Mouse (Mus musculus) liver, embryonic 15.5 days (tissue): Measurements from ENCODE around the gene Tspan14. TPM values are rescaled to one million over a fixed set of nuclear protein-coding genes. Genes with fewer than 3 reads are reported as not detected.

Source experiments
- ATAC-seq: fragments of 200-750 bp; cut with Nextera tagmentation; 2 replicates; pipeline ENCODE4 v1.8.0; 2017; ENCODE audit warnings: moderate number of reproducible peaks, mild to moderate bottlenecking, moderate library complexity; ENCODE audit not compliant: insufficient read depth
- H3K27ac ChIP-seq: fragments of 300-500 bp; sonication (generic); replicated peaks from 2 replicates; pipeline ENCODE4 v1.5.1; 2015; ENCODE audit warnings: mild to moderate bottlenecking, inconsistent platforms
- H3K27me3 ChIP-seq: fragments of 300-500 bp; sonication (generic); 2 replicates; pipeline ENCODE4 v1.6.1; 2015; ENCODE audit warnings: mild to moderate bottlenecking, inconsistent platforms
- H3K36me3 ChIP-seq: fragments of 300-500 bp; sonication (generic); replicated peaks from 2 replicates; pipeline ENCODE4 v1.6.1; 2015; ENCODE audit warnings: moderate library complexity, mild to moderate bottlenecking, inconsistent platforms
- H3K4me1 ChIP-seq: fragments of 300-500 bp; sonication (generic); replicated peaks from 2 replicates; pipeline ENCODE4 v1.6.1; 2015; ENCODE audit warnings: inconsistent platforms
- H3K4me2 ChIP-seq: fragments of 300-500 bp; sonication (generic); 2 replicates; pipeline ENCODE4 v1.6.1; 2015; ENCODE audit warnings: moderate library complexity, mild to moderate bottlenecking, inconsistent platforms
- H3K4me3 ChIP-seq: fragments of 300-500 bp; sonication (generic); replicated peaks from 2 replicates; pipeline ENCODE4 v1.5.1; 2015; ENCODE audit warnings: mild to moderate bottlenecking, inconsistent platforms
- H3K9ac ChIP-seq: fragments of 300-500 bp; sonication (generic); 2 replicates; pipeline ENCODE4 v1.6.1; 2015; ENCODE audit warnings: moderate library complexity, mild to moderate bottlenecking, inconsistent platforms
- H3K9me3 ChIP-seq: fragments of 300-500 bp; sonication (generic); replicated peaks from 2 replicates; pipeline ENCODE4 v1.6.1; 2016; ENCODE audit warnings: inconsistent platforms
- WGBS: fragments of 180-500 bp; shearing (Covaris S2); methylation state at CpG from one replicate; pipeline ENCODE4 v1.1.7; 2015; ENCODE audit warnings: mixed read lengths; ENCODE audit not compliant: insufficient replicate concordance; 5-methylcytosine and 5-hydroxymethylcytosine counted together
- polyA plus RNA-seq: library from polyadenylated mRNA; unstranded; fragments of >200 nt; fragmentation: Nextera tagmentation; extraction: Ambion mirVana; gene quantifications from 2 replicates; pipeline ENCODE4 v1.2.1, GENCODE M21; 2015

Tspan14 gene
- polyA plus RNA-seq, 1 experiment from 2014 or later: 28.8 TPM

- Histone ChIP-seq H3K4me3 (no peak overlapping the region), H3K4me1 (peaks cover 36% of the 10 kb centered on the region), H3K36me3 (peaks cover 43% of the 10 kb centered on the region), H3K9me3 (no peaks in the 10 kb centered on the region), H3K9ac (no peak overlapping the region), H3K27ac (no peak overlapping the region), H3K4me2 (no peak overlapping the region), H3K27me3 (no peaks in the 10 kb centered on the region)
- 88% methylated on average over 15 of the region's 15 CpGs for WGBS
- ATAC-seq: no peak
These were observed 49.9 kb downstream of the Tspan14 start for GRCm38 (mm10) chr14:40916667-40917066.

DNA sequence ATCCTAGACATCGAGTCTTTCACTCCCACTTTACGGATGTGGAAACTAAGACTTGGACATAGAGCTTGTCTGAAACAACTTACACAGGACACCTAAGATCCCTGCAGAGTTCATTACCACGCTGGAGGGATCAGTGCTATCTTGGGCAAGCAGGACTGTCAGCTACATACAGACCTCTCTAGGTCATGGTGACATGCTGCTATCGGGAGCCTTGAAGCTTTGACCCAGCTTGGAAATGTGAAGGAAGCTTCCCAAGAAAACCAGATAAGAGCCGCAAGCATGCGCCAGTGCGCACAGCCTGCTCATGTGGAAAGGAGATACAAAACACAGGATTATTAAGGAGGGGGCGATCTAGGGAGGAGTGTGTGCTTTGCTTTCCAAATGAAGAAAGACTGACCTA lies 50.8 kb downstream of the Tspan14 start:
- Histone ChIP-seq H3K4me2 (no peak overlapping the region), H3K36me3 (peaks cover 49% of the 10 kb centered on the region), H3K27ac (no peak overlapping the region), H3K9me3 (no peaks in the 10 kb centered on the region), H3K4me3 (no peak overlapping the region), H3K4me1 (peaks cover 31% of the 10 kb centered on the region), H3K27me3 (no peaks in the 10 kb centered on the region), H3K9ac (no peak overlapping the region)
- WGBS: 79% methylated on average over 8 of the region's 8 CpGs
- no peak for ATAC-seq

DNA sequence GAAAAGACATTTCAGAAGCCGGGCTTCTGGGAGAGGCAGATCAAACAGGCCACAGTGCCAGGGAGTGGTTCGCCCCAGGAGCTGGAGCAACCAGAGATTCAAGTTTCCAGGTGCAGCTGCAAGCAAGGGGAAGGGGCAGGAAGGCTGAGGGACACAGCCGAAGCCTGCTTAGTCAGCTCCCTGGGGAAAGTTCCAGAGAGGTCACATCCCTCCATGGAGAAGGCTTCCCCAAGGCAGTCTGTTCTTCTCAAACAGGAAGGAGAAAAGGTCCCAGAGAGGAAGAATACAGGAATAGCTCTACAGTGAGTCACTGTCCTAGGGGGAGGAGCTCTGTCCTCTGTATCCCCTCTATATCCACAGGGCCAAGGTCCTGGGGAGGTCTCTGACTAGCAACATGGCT lies 51.9 kb downstream of the Tspan14 start:
- Histone ChIP-seq H3K27me3 (no peaks in the 10 kb centered on the region), H3K9me3 (no peaks in the 10 kb centered on the region), H3K4me3 (no peak overlapping the region), H3K27ac (no peak overlapping the region), H3K4me1 (peaks cover 23% of the 10 kb centered on the region), H3K4me2 (no peak overlapping the region), H3K36me3 (peaks cover 60% of the 10 kb centered on the region), H3K9ac (no peak overlapping the region)
- ATAC-seq: peak; percentile 22; the same call in 1 of the 2 replicates
- WGBS: 75% methylated on average over 3 of the region's 3 CpGs

GRCm38 (mm10) chr14:40913709-40914108 lies 52.9 kb downstream of the Tspan14 start:
- WGBS: 81% methylated on average over 6 of the region's 6 CpGs

DNA sequence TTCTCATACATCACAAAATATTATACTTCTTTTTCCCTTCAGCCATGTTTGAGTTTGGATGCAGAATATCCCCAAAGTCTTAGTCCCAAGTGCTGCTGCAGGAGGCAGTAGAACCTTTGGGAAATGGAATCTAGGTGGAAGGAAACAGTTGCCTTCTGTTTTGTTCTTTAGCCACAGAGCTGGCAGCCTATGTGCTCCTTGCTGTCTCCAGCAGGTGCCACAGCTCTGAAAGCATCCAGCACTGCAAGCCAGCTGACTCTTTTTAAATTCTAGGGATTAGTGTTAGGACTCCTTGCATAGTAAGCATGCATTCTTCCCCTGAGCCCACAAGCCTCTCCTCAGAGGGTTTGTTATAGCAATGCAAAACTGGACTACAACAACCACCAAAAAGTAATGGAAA lies 55.1 kb downstream of the Tspan14 start:
- H3K27ac ChIP-seq: no peak overlapping the region
- H3K9ac ChIP-seq: no peak overlapping the region
- H3K4me1 ChIP-seq: peaks cover 10% of the 10 kb centered on the region; the same call in 1 of the 2 replicates
- no peaks in the 10 kb centered on the region for H3K27me3 ChIP-seq
- H3K9me3 ChIP-seq: no peaks in the 10 kb centered on the region
- no peak overlapping the region for H3K4me3 ChIP-seq
- peaks cover 86% of the 10 kb centered on the region for H3K36me3 ChIP-seq
- no peak for ATAC-seq
- no peak overlapping the region for H3K4me2 ChIP-seq

More at GRCm38 (mm10) chr14:40913709-40914108, 52.9 kb downstream of the Tspan14 start:
- Histone ChIP-seq H3K4me2 (no peak overlapping the region), H3K9ac (no peak overlapping the region), H3K4me1 (peaks cover 13% of the 10 kb centered on the region), H3K27me3 (no peaks in the 10 kb centered on the region), H3K36me3 (peaks cover 70% of the 10 kb centered on the region), H3K27ac (no peak overlapping the region), H3K9me3 (no peaks in the 10 kb centered on the region), H3K4me3 (no peak overlapping the region)
- no peak for ATAC-seq

DNA sequence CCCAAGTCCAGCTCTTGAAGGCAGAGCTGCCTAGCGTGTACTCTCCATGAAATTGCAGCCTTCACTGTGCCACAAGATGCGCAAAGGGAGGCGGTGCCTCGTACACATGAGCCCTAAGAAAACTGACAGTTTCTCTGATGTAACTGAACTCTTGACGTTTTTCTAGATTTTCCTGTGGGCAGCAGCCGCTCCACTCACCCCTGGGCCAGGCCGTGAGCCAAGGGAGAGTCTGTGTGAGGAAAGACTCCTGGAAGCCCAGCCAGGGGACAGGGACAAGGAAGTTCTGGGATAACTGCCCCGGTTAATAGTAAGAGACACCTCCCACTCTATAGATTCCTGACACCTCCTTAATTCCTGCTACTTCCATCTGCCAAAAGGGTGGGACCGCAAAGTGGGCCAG lies 57.8 kb downstream of the Tspan14 start:
- Histone ChIP-seq H3K4me1 (0 out of 2 replicates have a peak, but pooled peaks cover 7% of the 10 kb centered on the region), H3K27ac (no peak overlapping the region), H3K27me3 (no peaks in the 10 kb centered on the region), H3K4me3 (no peak overlapping the region), H3K36me3 (peaks cover 63% of the 10 kb centered on the region), H3K9ac (no peak overlapping the region), H3K4me2 (no peak overlapping the region), H3K9me3 (no peaks in the 10 kb centered on the region)
- ATAC-seq: no peak
- 79% methylated on average over 9 of the region's 9 CpGs for WGBS

GRCm38 (mm10) chr14:40906770-40907169 lies 59.8 kb downstream of the Tspan14 start:
- no peaks in the 10 kb centered on the region for H3K27me3 ChIP-seq
- 36% methylated on average over 9 of the region's 9 CpGs for WGBS

GRCm38 (mm10) chr14:40905813-40906212 lies 60.8 kb downstream of the Tspan14 start:
- no peaks in the 10 kb centered on the region for H3K27me3 ChIP-seq
- peaks cover 14% of the 10 kb centered on the region; the same call in 1 of the 2 replicates for H3K4me1 ChIP-seq
- 68% methylated on average over 8 of the region's 8 CpGs for WGBS
- H3K9ac ChIP-seq: no peak overlapping the region
- ATAC-seq: no peak
- H3K27ac ChIP-seq: no peak overlapping the region
- peaks cover 43% of the 10 kb centered on the region for H3K36me3 ChIP-seq
- H3K4me2 ChIP-seq: no peak overlapping the region
- no peaks in the 10 kb centered on the region for H3K9me3 ChIP-seq
- H3K4me3 ChIP-seq: no peak overlapping the region

More at GRCm38 (mm10) chr14:40906770-40907169, 59.8 kb downstream of the Tspan14 start:
- Histone ChIP-seq H3K4me2 (no peak overlapping the region), H3K36me3 (peaks cover 50% of the 10 kb centered on the region), H3K9me3 (no peaks in the 10 kb centered on the region), H3K27ac (no peak overlapping the region), H3K4me1 (peaks cover 14% of the 10 kb centered on the region; the same call in 1 of the 2 replicates), H3K9ac (no peak overlapping the region), H3K4me3 (no peak overlapping the region)
- ATAC-seq: no peak

DNA sequence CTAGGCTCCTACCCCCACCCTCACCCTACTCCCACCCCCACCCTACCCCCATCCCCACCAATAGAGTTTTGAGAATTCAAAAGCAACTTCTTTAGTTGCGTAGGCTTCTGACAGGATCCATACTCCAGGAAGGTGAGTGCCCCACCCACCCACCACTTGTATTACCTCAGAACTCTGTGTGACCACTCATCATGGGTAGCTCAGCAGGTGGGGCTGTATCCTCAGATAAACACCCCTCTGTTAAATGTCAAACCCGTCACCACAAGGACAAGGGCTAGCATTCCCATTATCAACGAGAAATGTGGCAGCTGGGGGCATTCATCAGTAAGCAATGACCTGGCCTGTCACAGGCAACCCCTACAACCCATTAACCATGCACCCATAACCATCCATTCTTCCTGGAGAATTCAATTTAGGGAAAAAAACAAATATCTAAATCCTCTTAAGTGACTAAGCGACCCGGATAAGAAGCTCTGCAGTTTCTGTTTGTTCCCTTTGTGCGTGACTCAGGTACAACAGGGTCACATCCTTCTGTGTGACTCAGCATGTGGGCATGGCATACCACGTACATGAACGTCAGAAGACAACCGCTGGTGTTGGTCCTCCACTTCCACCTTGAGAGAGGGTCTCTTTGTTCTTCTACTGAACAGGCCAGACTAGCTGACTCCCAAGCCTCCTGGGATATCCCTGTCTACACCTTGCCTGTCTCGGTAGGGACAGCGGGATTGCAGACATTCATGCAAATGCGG lies 64.1 kb downstream of the Tspan14 start:
- Histone ChIP-seq H3K4me3 (no peak overlapping the region), H3K27ac (no peak overlapping the region), H3K9me3 (no peaks in the 10 kb centered on the region), H3K9ac (no peak overlapping the region), H3K27me3 (no peaks in the 10 kb centered on the region), H3K4me1 (peaks cover 20% of the 10 kb centered on the region; the same call in 1 of the 2 replicates), H3K36me3 (peaks cover 9% of the 10 kb centered on the region), H3K4me2 (peak overlapping the region; percentile 27; the same call in 1 of the 2 replicates)
- no peak for ATAC-seq
- WGBS: 66% methylated on average over 12 of the region's 12 CpGs

DNA sequence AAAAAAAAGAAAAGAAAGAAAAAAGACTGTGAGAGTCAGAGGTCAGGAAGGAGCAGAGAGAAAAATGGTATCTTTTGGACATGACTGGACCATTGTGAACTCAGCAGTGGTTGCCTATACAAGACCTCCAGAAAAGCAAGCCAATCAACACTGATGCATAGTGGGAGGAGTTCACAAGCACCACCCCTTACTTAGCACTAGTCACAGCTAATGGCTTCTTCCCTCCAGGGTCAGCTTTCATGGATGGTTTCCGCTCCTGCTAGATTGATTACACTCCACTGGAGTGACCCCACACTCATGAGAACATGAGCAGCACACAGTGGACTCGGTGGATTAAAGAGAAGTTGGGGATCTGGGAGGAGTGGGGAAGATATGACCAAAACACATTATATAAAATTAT lies 66.3 kb downstream of the Tspan14 start:
- no peaks in the 10 kb centered on the region for H3K27me3 ChIP-seq
- ATAC-seq: no peak
- WGBS: 54% methylated on average over 2 of the region's 2 CpGs
- no peaks in the 10 kb centered on the region for H3K9me3 ChIP-seq
- H3K27ac ChIP-seq: no peak overlapping the region
- H3K9ac ChIP-seq: no peak overlapping the region
- peaks cover 13% of the 10 kb centered on the region; the same call in 1 of the 2 replicates for H3K4me1 ChIP-seq
- H3K36me3 ChIP-seq: no peaks in the 10 kb centered on the region
- H3K4me3 ChIP-seq: no peak overlapping the region
- H3K4me2 ChIP-seq: no peak overlapping the region

DNA sequence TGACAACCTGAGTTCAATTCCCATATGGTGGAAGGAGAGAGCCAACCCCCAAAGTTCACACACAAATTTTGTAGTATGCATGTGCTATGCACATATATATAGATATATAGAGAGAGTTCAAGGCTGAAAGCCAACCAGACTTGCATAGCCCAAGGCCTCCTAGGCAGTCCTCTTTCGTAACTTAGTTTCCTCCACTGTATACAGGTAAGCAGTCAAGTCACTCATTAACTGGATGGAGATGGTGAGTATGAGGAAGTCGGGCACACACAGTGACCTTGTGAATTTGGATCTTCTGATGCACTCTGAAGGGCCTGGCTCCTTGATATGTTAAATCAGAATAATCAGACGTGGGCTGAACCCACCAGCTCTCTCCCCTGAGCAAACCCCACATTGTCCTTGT lies 68.7 kb downstream of the Tspan14 start:
- no peaks in the 10 kb centered on the region for H3K36me3 ChIP-seq
- H3K27me3 ChIP-seq: no peaks in the 10 kb centered on the region
- H3K4me1 ChIP-seq: peaks cover 29% of the 10 kb centered on the region; the same call in 1 of the 2 replicates
- H3K4me3 ChIP-seq: no peak overlapping the region
- H3K9ac ChIP-seq: no peak overlapping the region
- ATAC-seq: 0 out of 2 replicates have a peak, but pooled peaks have one; percentile 31
- H3K4me2 ChIP-seq: no peak overlapping the region
- no peaks in the 10 kb centered on the region for H3K9me3 ChIP-seq
- no peak overlapping the region for H3K27ac ChIP-seq
- 41% methylated on average over 3 of the region's 3 CpGs for WGBS
